Mouse (Mus musculus): ENCODE results near the gene Pip5kl1.

Pip5kl1 gene

GRCm38 (mm10) chr2:32585149-32585714, 10.6 kb downstream of the Pip5kl1 start:
- DNase-seq (ENCODE audit: low spot score) = no peak

GRCm38 (mm10) chr2:32586871-32587351, 12.3 kb downstream of the Pip5kl1 start, which contains the start of gene St6galnac4:
TSS of gene St6galnac4 (plus strand) at chr2:32587095.
- DNase-seq (ENCODE audit: low spot score) = peak; percentile 86

- no peak for DNase-seq (ENCODE audit: low spot score)
Observed at GRCm38 (mm10) chr2:32587731-32588321, 13.2 kb downstream of the Pip5kl1 start.

- no peak for DNase-seq (ENCODE audit: low spot score)
Observed at GRCm38 (mm10) chr2:32589213-32589795, 14.7 kb downstream of the Pip5kl1 start.

- DNase-seq (ENCODE audit: low spot score) = no peak
Observed at GRCm38 (mm10) chr2:32590224-32590623, 15.6 kb downstream of the Pip5kl1 start.

- no peak for DNase-seq (ENCODE audit: low spot score)
Observed at GRCm38 (mm10) chr2:32591249-32591648, 16.7 kb downstream of the Pip5kl1 start.

- DNase-seq (ENCODE audit: low spot score) = peak; percentile 71
Observed at GRCm38 (mm10) chr2:32596725-32597124, 22.1 kb downstream of the Pip5kl1 start.

GRCm38 (mm10) chr2:32597248-32597647, 22.7 kb downstream of the Pip5kl1 start:
- DNase-seq (ENCODE audit: low spot score) = no peak

- no peak for DNase-seq (ENCODE audit: low spot score)
Observed at GRCm38 (mm10) chr2:32597699-32598098, 23.1 kb downstream of the Pip5kl1 start.

GRCm38 (mm10) chr2:32598506-32598905, 23.9 kb downstream of the Pip5kl1 start:
- no peak for DNase-seq (ENCODE audit: low spot score)

GRCm38 (mm10) chr2:32599409-32599808, 24.8 kb downstream of the Pip5kl1 start, which contains the start of gene St6galnac6:
TSS of gene St6galnac6 (plus strand) at chr2:32599709.
- no peak for DNase-seq (ENCODE audit: low spot score)

GRCm38 (mm10) chr2:32601417-32602065, 26.9 kb downstream of the Pip5kl1 start:
- no peak for DNase-seq (ENCODE audit: low spot score)

- DNase-seq (ENCODE audit: low spot score) = peak; percentile 61
Observed at GRCm38 (mm10) chr2:32602600-32603054, 28.0 kb downstream of the Pip5kl1 start.

GRCm38 (mm10) chr2:32604631-32605030, 30.0 kb downstream of the Pip5kl1 start:
- DNase-seq (ENCODE audit: low spot score) = no peak

- DNase-seq (ENCODE audit: low spot score) = peak; percentile 73
Observed at GRCm38 (mm10) chr2:32606161-32607142, 31.9 kb downstream of the Pip5kl1 start.

GRCm38 (mm10) chr2:32607262-32607947, 32.8 kb downstream of the Pip5kl1 start:
- DNase-seq (ENCODE audit: low spot score) = no peak

- peak; percentile 80 for DNase-seq (ENCODE audit: low spot score)
Observed at GRCm38 (mm10) chr2:32608141-32608777, 33.7 kb downstream of the Pip5kl1 start.

GRCm38 (mm10) chr2:32608778-32609435, 34.3 kb downstream of the Pip5kl1 start:
- no peak for DNase-seq (ENCODE audit: low spot score)

GRCm38 (mm10) chr2:32610610-32611229, 36.1 kb downstream of the Pip5kl1 start:
- no peak for DNase-seq (ENCODE audit: low spot score)

Data from ovary, adult 18-20 months (tissue).